Mouse (Mus musculus): ENCODE data around the gene Urb1. TPM values are rescaled to one million over a fixed set of nuclear protein-coding genes. Genes with fewer than 3 reads are reported as not detected.

Urb1 gene
- polyA plus RNA-seq, 1 experiment from 2014 or later = 8.3 TPM

DNA sequence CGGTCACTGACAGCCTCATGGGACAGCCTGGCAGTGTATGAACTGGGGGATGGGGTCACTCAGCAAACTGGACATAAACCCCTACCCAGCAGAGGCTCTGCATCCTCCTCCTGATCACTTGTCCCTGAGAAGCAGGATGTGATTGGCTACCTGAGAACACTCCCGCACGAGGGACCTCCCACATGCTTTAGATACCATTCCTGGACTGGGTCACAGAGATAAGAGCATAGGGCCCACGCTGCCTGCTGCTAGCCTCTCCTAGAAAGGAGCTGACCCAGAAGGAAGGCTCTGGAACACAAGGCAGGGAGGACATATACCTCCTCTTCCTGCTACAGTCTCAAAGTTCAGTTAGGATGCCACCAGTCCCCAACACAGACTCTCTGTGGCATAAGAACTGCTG lies 49.7 kb downstream of the Urb1 start:
- H3K9ac ChIP-seq (replicated peaks) = no peak overlapping the region
- no peaks in the 10 kb centered on the region for H3K27me3 ChIP-seq (replicated peaks)
- H3K9me3 ChIP-seq (replicated peaks) = no peaks in the 10 kb centered on the region
- no peaks in the 10 kb centered on the region for H3K4me1 ChIP-seq
- H3K4me2 ChIP-seq = no peak overlapping the region
- H3K27ac ChIP-seq (replicated peaks) = no peak overlapping the region
- peaks cover 71% of the 10 kb centered on the region for H3K36me3 ChIP-seq
- ATAC-seq (ENCODE audit: low FRiP score) = no peak
- no peak overlapping the region for H3K4me3 ChIP-seq (replicated peaks)
- 82% methylated on average over 4 of the region's 4 CpGs for WGBS

DNA sequence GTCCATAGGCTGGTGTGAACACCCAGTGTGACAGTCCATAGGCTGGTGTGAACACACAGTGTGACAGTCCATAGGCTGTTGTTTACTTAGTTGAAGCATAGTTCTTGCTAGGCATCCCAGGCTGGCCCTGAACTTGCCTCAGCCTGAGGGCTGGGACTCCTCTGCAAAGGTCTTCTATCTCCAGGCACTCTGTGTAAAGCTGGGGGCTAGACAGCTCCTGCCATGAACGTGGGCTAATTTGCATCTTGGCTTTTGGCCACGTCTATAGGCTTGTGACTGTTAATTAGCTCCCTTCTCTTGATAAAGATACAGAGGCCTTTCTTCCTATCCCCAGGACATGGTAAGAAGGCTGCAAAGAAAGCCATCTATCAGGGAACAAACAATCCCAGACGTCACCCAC lies 50.9 kb downstream of the Urb1 start:
- no peak for ATAC-seq (ENCODE audit: low FRiP score)
- peaks cover 74% of the 10 kb centered on the region for H3K36me3 ChIP-seq
- WGBS = 27% methylated on average over 3 of the region's 3 CpGs

DNA sequence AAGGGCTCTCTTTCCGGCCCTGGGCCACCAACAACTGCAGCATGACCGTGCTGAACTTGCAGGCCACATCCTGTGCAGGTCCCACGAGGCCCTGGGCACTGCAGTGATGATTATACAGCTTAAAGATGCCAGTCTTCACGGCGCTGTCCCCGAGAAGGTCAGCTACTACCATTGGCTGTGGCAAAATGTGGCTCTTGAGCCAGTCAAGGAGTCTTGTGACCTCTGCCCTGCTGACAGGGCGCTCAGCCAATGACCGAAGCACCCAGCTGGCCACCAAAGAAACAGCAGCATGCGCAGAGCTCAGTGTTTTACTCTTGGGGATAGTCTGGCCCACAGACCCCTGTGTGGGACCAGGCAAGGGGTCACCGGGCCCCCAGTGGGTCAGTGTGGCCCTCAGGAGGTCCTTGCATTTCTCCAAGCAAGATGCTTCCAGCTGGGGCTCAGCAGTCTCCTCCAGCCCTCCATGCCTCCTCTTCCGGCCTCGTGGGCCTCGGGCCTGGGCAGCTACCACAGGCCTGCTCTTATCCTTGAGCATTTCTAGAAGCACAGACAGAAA lies 56.7 kb downstream of the Urb1 start:
- H3K9ac ChIP-seq (replicated peaks) = no peak overlapping the region
- H3K4me3 ChIP-seq (replicated peaks) = no peak overlapping the region
- WGBS = 95% methylated on average over 13 of the region's 13 CpGs
- no peaks in the 10 kb centered on the region for H3K9me3 ChIP-seq (replicated peaks)
- no peaks in the 10 kb centered on the region for H3K4me1 ChIP-seq
- no peak overlapping the region for H3K4me2 ChIP-seq
- no peak overlapping the region for H3K27ac ChIP-seq (replicated peaks)
- no peak for ATAC-seq (ENCODE audit: low FRiP score)
- H3K36me3 ChIP-seq = peaks cover 64% of the 10 kb centered on the region
- no peaks in the 10 kb centered on the region for H3K27me3 ChIP-seq (replicated peaks)

More for the DNA sequence above, 50.9 kb downstream of the Urb1 start:
- Histone ChIP-seq H3K27me3 (replicated peaks) (no peaks in the 10 kb centered on the region), H3K9ac (replicated peaks) (no peak overlapping the region), H3K4me3 (replicated peaks) (no peak overlapping the region), H3K4me1 (no peaks in the 10 kb centered on the region), H3K4me2 (no peak overlapping the region), H3K27ac (replicated peaks) (no peak overlapping the region), H3K9me3 (replicated peaks) (no peaks in the 10 kb centered on the region)

DNA sequence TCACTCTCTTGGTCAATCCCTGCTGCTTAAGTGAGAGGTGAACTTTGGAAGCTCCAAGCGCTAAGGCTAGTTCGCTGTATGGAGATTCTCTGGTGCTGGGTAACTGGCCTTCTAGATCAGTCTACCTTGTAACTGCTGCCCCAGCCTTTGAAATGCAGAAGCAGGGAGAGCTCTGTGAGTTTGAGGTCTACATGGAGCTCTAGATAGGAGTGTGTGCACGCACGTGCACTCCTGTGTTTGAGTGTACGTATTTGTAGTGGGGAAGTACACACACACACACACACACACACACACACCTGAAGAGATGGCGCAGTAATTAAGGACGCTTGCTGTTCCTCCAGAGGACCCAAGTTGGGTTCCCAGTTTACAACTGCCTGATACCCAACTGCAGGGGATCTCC lies 62.0 kb downstream of the Urb1 start:
- no peak overlapping the region for H3K4me3 ChIP-seq (replicated peaks)
- ATAC-seq (ENCODE audit: low FRiP score) = no peak
- H3K36me3 ChIP-seq = peaks cover 24% of the 10 kb centered on the region
- H3K4me1 ChIP-seq = no peaks in the 10 kb centered on the region
- H3K27ac ChIP-seq (replicated peaks) = no peak overlapping the region
- 92% methylated on average over 7 of the region's 7 CpGs for WGBS
- H3K4me2 ChIP-seq = no peak overlapping the region
- H3K9ac ChIP-seq (replicated peaks) = no peak overlapping the region
- no peaks in the 10 kb centered on the region for H3K27me3 ChIP-seq (replicated peaks)
- no peaks in the 10 kb centered on the region for H3K9me3 ChIP-seq (replicated peaks)

DNA sequence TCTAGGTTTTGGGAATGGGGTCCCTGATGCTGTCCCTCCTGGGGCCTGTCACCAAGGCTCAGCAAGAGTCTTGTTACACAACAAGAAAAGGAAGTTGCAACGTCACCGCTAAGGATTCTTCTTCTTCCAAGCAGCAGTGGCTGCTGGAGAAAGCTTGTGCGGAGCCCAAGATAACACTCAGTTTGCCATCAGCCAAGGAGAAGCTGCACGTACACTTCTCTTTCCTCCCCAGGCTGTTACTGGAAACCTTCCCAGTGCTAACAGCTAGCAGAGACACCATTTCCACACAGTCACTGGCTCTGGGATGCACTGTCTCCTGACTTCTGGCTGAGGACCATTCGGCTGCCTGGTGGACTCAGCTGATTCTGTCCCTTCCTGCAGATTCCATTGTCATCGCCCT lies 63.1 kb downstream of the Urb1 start:
- ATAC-seq (ENCODE audit: low FRiP score) = no peak
- no peak overlapping the region for H3K4me2 ChIP-seq
- WGBS = 92% methylated on average over 6 of the region's 6 CpGs

DNA sequence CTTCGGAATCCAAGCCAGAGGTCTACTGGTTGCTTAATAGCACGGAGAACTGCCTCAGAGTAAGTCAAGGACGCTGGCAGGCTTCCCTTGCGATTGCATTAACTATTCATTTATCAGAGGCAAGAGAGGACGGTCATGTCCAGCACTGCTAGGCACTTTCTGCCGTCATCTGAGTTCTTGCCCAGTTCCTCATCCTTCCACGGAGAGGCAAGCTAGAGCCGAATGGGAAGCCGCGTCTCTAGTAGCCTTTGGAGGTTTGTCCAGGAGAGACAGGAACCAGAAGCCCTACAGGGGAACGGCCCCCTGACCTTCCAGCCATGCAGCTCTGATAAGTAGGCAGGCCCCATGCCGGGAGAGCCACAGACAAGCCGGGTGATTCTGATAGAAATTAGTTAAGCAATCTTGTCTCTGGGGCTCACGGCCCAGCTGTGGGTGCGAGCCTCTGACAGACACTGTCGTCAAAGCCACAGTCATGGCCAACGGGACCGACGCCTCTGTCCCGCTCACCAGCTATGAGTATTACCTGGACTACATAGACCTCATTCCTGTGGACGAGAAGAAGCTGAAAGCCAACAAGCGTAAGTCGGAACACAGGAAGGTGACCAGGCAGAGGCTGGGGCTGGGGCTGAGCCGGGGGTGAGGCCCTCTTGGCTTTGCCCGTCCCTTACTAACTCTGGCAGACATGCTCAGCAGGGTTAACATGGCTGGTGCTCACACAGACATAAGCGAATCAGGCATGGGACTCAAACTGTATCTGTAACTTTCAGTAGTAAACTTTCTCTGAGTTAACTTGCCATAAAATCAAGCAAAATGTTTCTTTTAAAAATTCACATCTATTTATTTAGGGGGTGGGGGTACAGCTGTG lies 71.9 kb downstream of the Urb1 start, which contains the start of gene Mrap:
Gene Mrap (plus strand): TSS at position 116 of the 865 bp plus-strand sequence.
- H3K4me3 ChIP-seq (replicated peaks) = no peak within 1 kb of the TSS
- H3K9me3 ChIP-seq (replicated peaks) = no peaks in the 10 kb centered on the region
- no peak within 1 kb of the TSS for H3K9ac ChIP-seq (replicated peaks)
- H3K36me3 ChIP-seq = no peaks in the 10 kb centered on the region
- no peak within 1 kb of the TSS for H3K4me2 ChIP-seq
- ATAC-seq (ENCODE audit: low FRiP score) = no peak
- 90% methylated on average over 26 of the region's 26 CpGs for WGBS
- H3K27me3 ChIP-seq (replicated peaks) = no peaks in the 10 kb centered on the region
- no peak within 1 kb of the TSS for H3K27ac ChIP-seq (replicated peaks)
- peaks cover 12% of the 10 kb centered on the region for H3K4me1 ChIP-seq

More for the DNA sequence above, 63.1 kb downstream of the Urb1 start:
- Histone ChIP-seq H3K27me3 (replicated peaks) (no peaks in the 10 kb centered on the region), H3K4me1 (peaks cover 2% of the 10 kb centered on the region), H3K9ac (replicated peaks) (no peak overlapping the region), H3K4me3 (replicated peaks) (no peak overlapping the region), H3K36me3 (peaks cover 16% of the 10 kb centered on the region), H3K9me3 (replicated peaks) (no peaks in the 10 kb centered on the region), H3K27ac (replicated peaks) (no peak overlapping the region)

DNA sequence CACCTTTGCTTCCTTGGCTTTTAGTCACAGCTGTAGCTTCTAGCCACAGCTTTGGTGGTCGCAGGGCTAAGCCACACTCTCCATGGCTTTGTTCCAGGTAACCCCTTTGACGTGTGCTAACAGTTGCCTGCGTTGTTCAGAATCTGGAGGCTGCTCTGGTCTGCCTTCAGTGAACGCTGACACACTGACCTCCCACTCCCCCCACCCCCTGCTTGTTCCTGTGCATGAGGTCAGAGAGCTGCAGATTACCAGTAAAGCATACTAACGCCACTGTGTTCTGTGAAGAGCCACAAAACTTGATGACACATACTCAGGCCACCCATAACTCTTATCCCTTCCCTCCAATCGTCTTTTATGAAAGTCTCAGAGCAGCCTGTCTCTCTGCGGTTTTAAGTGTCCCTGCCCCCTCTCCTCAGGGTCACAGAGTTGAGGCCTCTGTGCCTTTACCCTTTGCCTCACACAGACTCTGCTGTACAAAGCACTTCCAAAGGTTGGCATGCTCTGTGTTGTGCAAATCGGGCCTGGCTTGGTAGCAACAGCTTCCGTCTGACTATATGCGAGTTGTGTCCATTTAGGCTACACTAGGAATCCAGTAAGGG lies 73.4 kb downstream of the Urb1 start:
- H3K4me1 ChIP-seq = peaks cover 6% of the 10 kb centered on the region
- no peaks in the 10 kb centered on the region for H3K36me3 ChIP-seq
- WGBS = 64% methylated on average over 10 of the region's 10 CpGs
- H3K27me3 ChIP-seq (replicated peaks) = no peaks in the 10 kb centered on the region
- ATAC-seq (ENCODE audit: low FRiP score) = no peak
- H3K9me3 ChIP-seq (replicated peaks) = no peaks in the 10 kb centered on the region
- no peak overlapping the region for H3K27ac ChIP-seq (replicated peaks)
- H3K4me3 ChIP-seq (replicated peaks) = no peak overlapping the region
- no peak overlapping the region for H3K9ac ChIP-seq (replicated peaks)
- H3K4me2 ChIP-seq = no peak overlapping the region

DNA sequence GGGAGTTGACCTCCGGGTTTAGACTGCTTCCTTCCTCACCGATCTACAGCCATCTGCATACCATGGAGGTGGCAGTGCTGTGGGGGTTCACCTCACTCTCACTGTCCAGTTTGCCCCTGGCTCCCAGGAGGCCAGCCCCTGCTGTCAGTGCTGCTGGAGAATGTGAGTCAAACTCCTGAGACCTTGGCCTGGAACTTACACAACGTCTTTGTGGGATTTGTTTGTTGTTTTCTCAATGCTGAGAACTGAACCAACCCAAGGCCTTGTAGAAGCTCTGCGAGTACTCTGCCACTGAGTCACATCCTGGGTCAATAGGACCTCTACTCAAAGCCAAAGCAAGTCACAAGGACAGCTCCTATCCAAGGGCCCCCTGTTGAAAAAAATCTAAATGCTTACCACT lies 74.6 kb downstream of the Urb1 start:
- no peaks in the 10 kb centered on the region for H3K36me3 ChIP-seq
- H3K9ac ChIP-seq (replicated peaks) = no peak overlapping the region
- H3K4me3 ChIP-seq (replicated peaks) = no peak overlapping the region
- no peaks in the 10 kb centered on the region for H3K4me1 ChIP-seq
- H3K27me3 ChIP-seq (replicated peaks) = no peaks in the 10 kb centered on the region
- ATAC-seq (ENCODE audit: low FRiP score) = no peak
- 86% methylated on average over 4 of the region's 4 CpGs for WGBS
- H3K9me3 ChIP-seq (replicated peaks) = peaks cover 4% of the 10 kb centered on the region; the same call in 1 of the 2 replicates
- no peak overlapping the region for H3K4me2 ChIP-seq
- H3K27ac ChIP-seq (replicated peaks) = no peak overlapping the region

DNA sequence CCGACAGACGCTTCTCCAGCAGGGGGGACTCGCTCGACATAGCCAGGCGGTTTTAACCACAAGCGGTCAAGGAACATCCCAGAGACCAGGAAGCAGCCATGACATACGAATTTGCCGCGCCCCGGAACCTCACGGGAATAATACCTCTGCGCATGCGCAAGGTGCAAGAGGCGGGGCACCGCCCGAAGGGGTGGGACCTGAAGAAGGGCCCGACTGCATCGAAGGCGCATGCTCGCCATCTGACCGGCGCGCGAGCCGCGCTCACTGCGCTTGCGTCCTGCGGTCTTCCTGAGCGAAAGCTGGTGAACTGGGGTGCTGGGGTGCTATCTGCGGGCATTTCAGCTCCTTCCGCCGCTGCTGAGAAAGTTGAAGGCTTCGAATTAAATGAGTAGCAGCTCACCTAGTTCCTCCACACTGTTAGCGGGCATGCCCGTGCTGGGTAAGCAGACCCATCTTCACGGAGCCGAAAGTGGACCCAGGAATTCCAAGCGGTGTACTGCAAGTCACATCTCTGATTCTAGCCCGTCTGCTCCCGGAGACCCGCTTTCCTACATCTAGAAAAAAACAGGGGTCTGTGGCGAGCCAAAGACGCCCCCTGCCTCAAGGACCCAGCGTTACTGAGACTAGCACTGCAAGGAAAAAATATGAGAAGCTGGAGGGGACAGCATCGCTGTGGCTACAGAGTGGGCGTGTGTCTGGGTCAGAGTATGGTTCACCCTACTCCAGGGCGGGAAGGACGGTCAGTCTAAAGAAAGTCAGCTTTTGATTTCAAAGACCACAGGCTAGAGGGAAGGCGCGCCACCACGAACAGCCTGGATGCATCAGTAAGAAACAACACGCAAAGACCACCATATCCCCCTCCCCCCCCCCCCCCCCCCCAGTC lies 82.7 kb downstream of the Urb1 start, which contains the start of gene Mis18a:
Gene Mis18a (minus strand): TSS at position 172 of the 883 bp plus-strand sequence.
- H3K4me3 ChIP-seq (replicated peaks) = peak within 1 kb of the TSS; percentile 72
- peak; percentile 97 for ATAC-seq (ENCODE audit: low FRiP score)
- WGBS = under 1% methylated on average over 53 of the region's 53 CpGs

DNA sequence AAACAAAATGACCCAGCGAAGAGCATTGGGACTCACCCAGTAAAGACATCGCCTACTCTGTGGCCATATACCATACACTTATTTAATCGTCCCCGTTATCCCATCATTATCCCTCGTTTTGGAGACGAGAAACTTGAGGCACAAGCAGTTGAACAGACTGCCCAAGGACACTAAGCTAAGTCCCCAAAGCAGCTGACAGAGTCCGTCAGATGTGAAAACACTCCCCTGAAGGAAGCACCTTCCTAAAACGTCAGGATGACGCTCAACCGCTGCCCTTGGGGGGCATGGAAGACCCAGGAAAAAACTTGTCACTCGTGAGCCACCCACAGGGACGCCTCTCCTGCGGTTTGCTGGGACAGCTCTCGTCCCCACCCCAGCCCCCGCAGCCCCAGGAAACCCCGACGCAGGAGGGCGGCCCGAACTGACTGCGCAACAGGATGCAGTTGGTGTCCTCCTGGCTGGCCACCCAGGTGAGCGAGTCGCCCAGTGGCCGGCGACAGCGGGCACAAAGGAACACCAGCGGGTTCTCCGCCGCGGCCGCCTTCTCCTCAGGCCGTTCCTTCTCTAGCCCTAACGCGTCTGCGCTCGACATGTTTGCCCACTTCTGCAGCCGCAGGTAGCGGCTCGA lies 83.5 kb downstream of the Urb1 start:
- peak overlapping the region; percentile 72 for H3K4me3 ChIP-seq (replicated peaks)
- no peaks in the 10 kb centered on the region for H3K27me3 ChIP-seq (replicated peaks)
- peaks cover 16% of the 10 kb centered on the region for H3K4me1 ChIP-seq
- H3K27ac ChIP-seq (replicated peaks) = no peak overlapping the region; the same call in 1 of the 2 replicates
- H3K9me3 ChIP-seq (replicated peaks) = peaks cover 4% of the 10 kb centered on the region; the same call in 1 of the 2 replicates
- ATAC-seq (ENCODE audit: low FRiP score) = peak; percentile 55
- peak overlapping the region; percentile 99 for H3K4me2 ChIP-seq
- H3K36me3 ChIP-seq = no peaks in the 10 kb centered on the region
- WGBS = 7% methylated on average over 37 of the region's 38 CpGs
- H3K9ac ChIP-seq (replicated peaks) = peak overlapping the region; percentile 50

More for the DNA sequence above, 82.7 kb downstream of the Urb1 start, which contains the start of gene Mis18a:
- no peaks in the 10 kb centered on the region for H3K27me3 ChIP-seq (replicated peaks)
- peak within 1 kb of the TSS; percentile 99 for H3K4me2 ChIP-seq
- H3K9me3 ChIP-seq (replicated peaks) = peaks cover 4% of the 10 kb centered on the region; the same call in 1 of the 2 replicates
- H3K4me1 ChIP-seq = peaks cover 16% of the 10 kb centered on the region
- peak within 1 kb of the TSS; percentile 59 for H3K9ac ChIP-seq (replicated peaks)
- H3K27ac ChIP-seq (replicated peaks) = peak within 1 kb of the TSS; percentile 81
- no peaks in the 10 kb centered on the region for H3K36me3 ChIP-seq
